Mouse (Mus musculus): ENCODE data around the gene Foxo1.

The Foxo1 gene

GRCm38 (mm10) chr3:52308586-52309321 lies 40.6 kb downstream of the Foxo1 start:
- no peak for DNase-seq (ENCODE audit: low spot score in 2 of 2)

GRCm38 (mm10) chr3:52320516-52321270 lies 52.6 kb downstream of the Foxo1 start:
- DNase-seq (ENCODE audit: low spot score in 2 of 2): no peak

GRCm38 (mm10) chr3:52322401-52323385 lies 54.6 kb downstream of the Foxo1 start:
- no peak for DNase-seq (ENCODE audit: low spot score in 2 of 2)

GRCm38 (mm10) chr3:52325006-52325405 lies 56.9 kb downstream of the Foxo1 start:
- DNase-seq (ENCODE audit: low spot score in 2 of 2): no peak

- DNase-seq (ENCODE audit: low spot score in 2 of 2): no peak
These were observed 58.6 kb downstream of the Foxo1 start for GRCm38 (mm10) chr3:52326687-52327086.

GRCm38 (mm10) chr3:52327146-52327545 lies 59.0 kb downstream of the Foxo1 start:
- no peak for DNase-seq (ENCODE audit: low spot score in 2 of 2)

- no peak for DNase-seq (ENCODE audit: low spot score in 2 of 2)
These were observed 63.6 kb downstream of the Foxo1 start for GRCm38 (mm10) chr3:52331709-52332108.

- no peak for DNase-seq (ENCODE audit: low spot score in 2 of 2)
These were observed 70.6 kb downstream of the Foxo1 start for GRCm38 (mm10) chr3:52338761-52339160.

- DNase-seq (ENCODE audit: low spot score in 2 of 2): no peak
These were observed 72.3 kb downstream of the Foxo1 start for GRCm38 (mm10) chr3:52340336-52341034.

- DNase-seq (ENCODE audit: low spot score in 2 of 2): no peak
These were observed 74.1 kb downstream of the Foxo1 start for GRCm38 (mm10) chr3:52342226-52342625.

GRCm38 (mm10) chr3:52342801-52343200 lies 74.7 kb downstream of the Foxo1 start:
- DNase-seq (ENCODE audit: low spot score in 2 of 2): no peak

GRCm38 (mm10) chr3:52343270-52344070 lies 75.3 kb downstream of the Foxo1 start:
- DNase-seq (ENCODE audit: low spot score in 2 of 2): no peak

GRCm38 (mm10) chr3:52345881-52346280 lies 77.7 kb downstream of the Foxo1 start:
- no peak for DNase-seq (ENCODE audit: low spot score in 2 of 2)

- DNase-seq (ENCODE audit: low spot score in 2 of 2): no peak
These were observed 79.0 kb downstream of the Foxo1 start for GRCm38 (mm10) chr3:52346986-52347710.

GRCm38 (mm10) chr3:52347980-52348622 lies 80.0 kb downstream of the Foxo1 start:
- no peak for DNase-seq (ENCODE audit: low spot score in 2 of 2)

- no peak for DNase-seq (ENCODE audit: low spot score in 2 of 2)
These were observed 82.5 kb downstream of the Foxo1 start for GRCm38 (mm10) chr3:52350636-52351035.

- no peak for DNase-seq (ENCODE audit: low spot score in 2 of 2)
These were observed 83.8 kb downstream of the Foxo1 start for GRCm38 (mm10) chr3:52351901-52352300.

- no peak for DNase-seq (ENCODE audit: low spot score in 2 of 2)
These were observed 86.1 kb downstream of the Foxo1 start for GRCm38 (mm10) chr3:52354203-52354602.

- DNase-seq (ENCODE audit: low spot score in 2 of 2): no peak
These were observed 89.3 kb downstream of the Foxo1 start for GRCm38 (mm10) chr3:52357265-52357953.
